Comparison of ENCODE assay signal across 15 mouse cellular contexts in the genomic region with DNA sequence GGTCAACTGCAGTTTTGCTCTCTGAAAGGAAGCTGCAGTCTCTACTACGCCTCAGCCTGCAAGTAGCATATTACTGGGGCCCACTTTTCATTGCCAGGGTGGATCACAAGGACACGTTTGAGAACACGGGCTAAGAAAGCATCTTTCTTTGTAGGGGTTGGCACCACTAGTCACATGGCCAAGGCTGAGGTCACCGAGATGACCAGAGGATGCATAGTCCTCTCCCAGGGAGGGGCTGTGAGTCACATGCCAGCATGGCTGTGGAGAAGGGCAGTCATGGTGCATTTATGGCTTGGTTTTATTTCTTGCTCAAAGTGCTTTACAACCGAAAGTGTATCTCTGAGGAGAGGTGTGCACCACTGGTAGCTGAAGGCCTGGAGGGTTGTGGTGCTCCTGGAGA.
A peak's percentile ranks its signal among the peaks of the same experiment; 100 is the strongest.
DNase-seq lines count a peak whose midpoint lies in the region; ATAC-seq and TF ChIP-seq lines count a peak whose summit lies in the region.
"Had no signal": no experiment of that assay in that cellular context is flagged by ENCODE, and none has a peak within 500 bp of the region (broad histone marks: within the 10 kb centered on the region; RNA-seq: fewer than 3 reads in every experiment).

No protein-coding gene starts in this region.

- no peak for DNase-seq in frontal cortex, postnatal 10 days (ENCODE audit: low spot score in 2 of 2)
- no peak for DNase-seq in embryonic facial prominence, embryonic 14.5 days (ENCODE audit: low spot score)
- no peak for DNase-seq in urinary bladder, postnatal 25 days (ENCODE audit: low spot score)
- DNase-seq in ovary, adult 18-20 months (ENCODE audit: low spot score), result no peak
- DNase-seq: cerebellum, adult 9-10 months; gastrocnemius, postnatal 36 days; heart, postnatal 10 days; kidney, postnatal 10 days; right cerebral cortex, postnatal 14 days; thymus, postnatal 4 days had no signal

- ATAC-seq in frontal cortex, adult (ENCODE audit: low TSS enrichment), result peak; percentile 21; the same call in 1 of the 2 replicates
- no peak for ATAC-seq in megakaryocyte, adult 5-6 weeks (ENCODE audit: poor library complexity, severe bottlenecking)
- no peak; the same call in 1 of the 2 replicates for ATAC-seq in embryonic facial prominence, embryonic 14.5 days (ENCODE audit: low read depth)
- ATAC-seq: midbrain, embryonic 15.5 days had no signal

- TF ChIP-seq CTCF in small intestine, adult 2 months (IDR thresholded peaks at IDR 0.05; ENCODE audit: extremely low read depth, insufficient read length, insufficient replicate concordance, low read depth, low read length), result no peak

- H3K27ac ChIP-seq in embryonic facial prominence, embryonic 14.5 days (replicated peaks; ENCODE audit: low read depth, low read length), result peak overlapping the region; percentile 68
- peak overlapping the region; percentile 83 for H3K27ac ChIP-seq in small intestine, adult 2 months (ENCODE audit: insufficient read depth, low read depth, low read length)
- H3K27ac ChIP-seq: midbrain, embryonic 15.5 days had no signal

- H3K27me3 ChIP-seq in megakaryocyte, embryonic 14.5 days (replicated peaks), result no peaks in the 10 kb centered on the region
- no peaks in the 10 kb centered on the region for H3K27me3 ChIP-seq in embryonic facial prominence, embryonic 14.5 days (replicated peaks; ENCODE audit: control insufficient read depth, insufficient read depth, low read length)
- H3K27me3 ChIP-seq in small intestine, adult 2 months (ENCODE audit: control insufficient read depth, insufficient read depth, low read length), result no peaks in the 10 kb centered on the region
- H3K27me3 ChIP-seq: midbrain, embryonic 15.5 days had no signal

- peaks cover 100% of the 10 kb centered on the region for H3K4me1 ChIP-seq in megakaryocyte, embryonic 14.5 days
- H3K4me1 ChIP-seq in embryonic facial prominence, embryonic 14.5 days (ENCODE audit: control insufficient read depth, insufficient read depth, low read length), result peaks cover 25% of the 10 kb centered on the region
- peaks cover 23% of the 10 kb centered on the region for H3K4me1 ChIP-seq in small intestine, adult 2 months (ENCODE audit: control insufficient read depth, insufficient read depth, insufficient read length, low read length)

- H3K9ac ChIP-seq in embryonic facial prominence, embryonic 14.5 days (ENCODE audit: low read depth, low read length), result no peak overlapping the region
- H3K9ac ChIP-seq: midbrain, embryonic 15.5 days had no signal

- H3K9me3 ChIP-seq in megakaryocyte, embryonic 14.5 days, result no peaks in the 10 kb centered on the region
- no peaks in the 10 kb centered on the region for H3K9me3 ChIP-seq in embryonic facial prominence, embryonic 14.5 days (ENCODE audit: control insufficient read depth, low read length)
- H3K9me3 ChIP-seq: midbrain, embryonic 15.5 days had no signal

- no peak overlapping the region for H3K4me2 ChIP-seq in embryonic facial prominence, embryonic 14.5 days (ENCODE audit: low read depth, low read length)
- H3K4me2 ChIP-seq: midbrain, embryonic 15.5 days had no signal

- TF ChIP-seq POLR2A in small intestine, adult 2 months (IDR thresholded peaks at IDR 0.05; ENCODE audit: low read depth, low read length), result no peak

- H3K4me3 ChIP-seq in megakaryocyte, embryonic 14.5 days (replicated peaks), result peak overlapping the region; percentile 60
- H3K4me3 ChIP-seq in embryonic facial prominence, embryonic 14.5 days (ENCODE audit: low read depth, low read length), result no peak overlapping the region
- H3K4me3 ChIP-seq in small intestine, adult 2 months (ENCODE audit: low read depth, low read length), result no peak overlapping the region
- H3K4me3 ChIP-seq: midbrain, embryonic 15.5 days had no signal

- peaks cover 97% of the 10 kb centered on the region for H3K36me3 ChIP-seq in megakaryocyte, embryonic 14.5 days (replicated peaks; ENCODE audit: low read length)
- H3K36me3 ChIP-seq in embryonic facial prominence, embryonic 14.5 days (ENCODE audit: control insufficient read depth, insufficient read depth, low read length), result 0 out of 2 replicates have a peak, but pooled peaks cover 10% of the 10 kb centered on the region
- H3K36me3 ChIP-seq in small intestine, adult 2 months (ENCODE audit: control insufficient read depth, insufficient read depth, low read length), result peaks cover 7% of the 10 kb centered on the region
- H3K36me3 ChIP-seq: midbrain, embryonic 15.5 days had no signal

- WGBS in embryonic facial prominence, embryonic 14.5 days, result 86% methylated on average over 5 of the region's 5 CpGs
- WGBS in small intestine, adult 2 months, result 64% methylated on average over 5 of the region's 5 CpGs
